Mouse (Mus musculus) liver, adult 2 months (tissue): ENCODE measurements around the gene Radil.

Source experiments
- CTCF ChIP-seq: fragments of 200-500 bp; IDR thresholded peaks from 2 replicates; pipeline ENCODE4 v1.5.1; 2011; ENCODE audit warnings: low read depth, low read length, control low read depth
- POLR2A ChIP-seq: fragments of 200-500 bp; IDR thresholded peaks from 2 replicates; pipeline ENCODE4 v1.6.1; 2011; ENCODE audit warnings: low read length, control low read depth; ENCODE audit not compliant: insufficient read depth; ENCODE audit errors: extremely low read depth

GRCm38 (mm10) chr5:142504175-142504574 is 46.7 kb downstream of the Radil start:
- TF ChIP-seq CTCF (no peak), POLR2A (no peak)
